Mouse (Mus musculus): Measurements from ENCODE around the gene Hspb7. TPM values are rescaled to one million over a fixed set of nuclear protein-coding genes. Genes with fewer than 3 reads are reported as not detected.

Gene Hspb7
- total RNA-seq, 1 experiment from 2014 or later, result not detected

DNA sequence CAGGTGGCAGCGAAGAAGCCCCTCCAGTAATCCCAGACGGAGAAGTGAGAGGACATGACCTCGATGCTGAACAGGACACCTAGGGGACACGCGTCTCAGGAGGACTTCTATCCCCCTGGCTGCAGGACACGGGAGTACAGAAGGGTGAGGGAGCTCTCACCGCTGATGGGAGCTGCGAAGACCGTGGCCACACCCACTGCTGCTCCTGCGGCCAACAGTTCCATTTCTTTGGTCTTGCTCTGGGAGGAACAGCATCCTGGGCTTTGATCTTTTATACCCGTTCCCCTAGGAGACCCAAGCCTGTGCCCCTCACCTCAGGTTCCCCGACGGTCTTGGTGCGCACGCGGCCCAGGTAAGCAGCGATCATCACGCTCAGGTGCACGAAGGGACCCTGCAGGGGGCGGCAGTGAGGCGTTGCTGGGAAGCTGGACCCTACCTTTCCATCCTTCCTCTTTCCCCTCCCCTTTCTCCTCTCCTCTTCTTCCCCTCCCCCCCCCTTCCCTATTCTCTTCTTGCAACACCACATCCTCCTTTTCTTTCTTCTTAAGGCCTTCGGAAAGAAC lies 9.1 kb upstream of the Hspb7 start:
- ATAC-seq (ENCODE audit: extremely low read depth, insufficient number of reproducible peaks, low FRiP score, poor library complexity, severe bottlenecking), result no peak

DNA sequence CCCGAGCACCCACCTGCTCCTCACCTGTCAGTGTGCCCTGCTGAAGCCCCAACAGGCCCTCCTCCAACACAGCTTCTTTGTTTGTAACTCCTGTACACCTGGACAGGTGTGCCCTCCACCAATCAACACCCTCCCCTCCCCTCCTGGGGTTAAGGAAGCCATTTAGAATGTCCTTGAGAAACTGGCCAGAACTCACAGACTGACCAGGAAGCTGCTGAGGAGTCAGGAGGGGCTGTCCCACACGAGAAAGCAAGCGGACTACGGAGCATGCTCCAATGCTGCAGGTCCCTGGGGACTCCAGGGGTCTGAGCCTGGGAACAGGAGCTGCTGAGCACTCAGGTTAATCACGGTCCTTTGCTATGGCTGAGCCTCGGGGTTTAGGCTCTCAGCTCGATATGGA lies 4.7 kb upstream of the Hspb7 start, which contains the start of gene Clcnkb:
TSS of gene Clcnkb (minus strand) at position 91 of the 400 bp plus-strand sequence.
- no peak for ATAC-seq (ENCODE audit: extremely low read depth, insufficient number of reproducible peaks, low FRiP score, poor library complexity, severe bottlenecking)

DNA sequence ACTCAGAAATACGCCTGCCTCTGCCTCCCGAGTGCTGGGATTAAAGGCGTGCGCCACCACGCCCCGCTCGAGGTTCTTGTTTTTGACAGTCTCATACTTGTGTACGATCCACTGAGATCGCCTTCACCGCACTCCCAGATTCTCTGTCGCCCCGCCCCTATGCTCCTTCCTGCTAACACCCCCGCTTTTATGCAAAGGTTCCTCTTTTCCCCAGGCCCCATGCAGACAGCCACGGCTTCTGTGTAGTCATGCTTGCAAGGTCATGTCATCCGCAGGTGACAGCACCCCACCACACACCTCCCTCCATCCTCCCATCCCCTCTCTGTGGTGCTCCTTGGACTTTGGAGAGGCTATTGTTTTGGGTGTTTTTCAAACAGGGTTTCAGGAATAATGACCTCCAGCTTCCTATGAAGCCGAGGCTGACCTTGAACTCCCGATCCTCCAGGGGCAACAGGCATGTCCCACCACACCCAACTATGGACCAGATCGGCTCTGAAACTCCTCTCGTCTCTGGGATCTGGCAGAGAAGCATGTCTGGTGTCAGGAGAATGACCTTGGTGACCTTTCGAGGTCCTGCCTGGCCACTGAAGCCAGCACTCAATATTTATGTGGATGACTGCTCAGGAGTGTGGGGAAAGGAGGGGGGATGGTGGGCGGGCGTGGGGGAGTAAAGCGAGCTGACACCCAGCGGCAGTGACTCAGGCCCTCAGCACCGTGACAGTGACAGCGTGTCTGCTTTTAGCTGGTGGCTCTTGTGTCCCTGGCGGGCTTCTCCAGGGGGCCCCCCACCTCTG lies 984 bp upstream of the Hspb7 start:
- peak; percentile 83 for ATAC-seq (ENCODE audit: extremely low read depth, insufficient number of reproducible peaks, low FRiP score, poor library complexity, severe bottlenecking)

DNA sequence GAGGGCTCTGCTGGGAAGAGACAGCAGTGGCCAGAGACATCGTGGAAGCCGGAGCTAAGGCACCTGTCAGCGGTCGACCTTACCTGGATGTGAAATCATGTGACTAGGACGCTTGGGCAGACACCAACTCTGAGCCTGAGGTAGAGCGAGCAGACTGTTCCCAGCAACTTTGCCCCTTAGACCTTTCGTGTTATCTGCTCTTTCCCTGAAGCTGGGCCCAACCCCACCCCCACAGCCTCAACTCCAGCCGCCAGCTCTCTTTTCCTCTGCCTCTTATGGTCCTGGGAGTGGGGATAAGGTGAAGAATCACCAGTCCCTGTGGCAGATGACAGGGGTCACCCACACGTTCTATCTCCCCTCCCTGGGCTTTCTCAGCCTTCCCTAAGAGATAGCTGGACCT lies 307 bp downstream of the Hspb7 start:
- no peak for ATAC-seq (ENCODE audit: extremely low read depth, insufficient number of reproducible peaks, low FRiP score, poor library complexity, severe bottlenecking)

DNA sequence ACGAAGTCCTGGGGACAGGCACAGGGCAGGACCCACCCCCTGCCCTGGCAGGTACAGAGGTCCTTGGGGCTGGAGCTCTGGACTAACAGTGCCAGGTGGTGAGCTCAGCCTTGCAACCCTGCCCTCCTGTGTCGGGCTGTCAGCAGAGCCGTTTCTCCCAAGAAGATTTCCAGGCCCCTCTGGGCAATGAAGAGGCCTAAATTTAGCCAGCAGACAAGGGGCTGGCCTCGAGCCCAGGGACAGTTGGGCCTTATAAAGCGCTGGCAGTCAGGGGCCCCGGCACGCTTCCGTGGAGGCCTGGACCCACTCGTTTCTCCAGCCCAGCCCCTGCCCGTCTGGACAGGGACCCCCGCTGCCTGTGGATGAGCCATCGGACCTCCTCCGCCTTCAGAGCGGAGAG lies 844 bp downstream of the Hspb7 start:
- no peak for ATAC-seq (ENCODE audit: extremely low read depth, insufficient number of reproducible peaks, low FRiP score, poor library complexity, severe bottlenecking)

DNA sequence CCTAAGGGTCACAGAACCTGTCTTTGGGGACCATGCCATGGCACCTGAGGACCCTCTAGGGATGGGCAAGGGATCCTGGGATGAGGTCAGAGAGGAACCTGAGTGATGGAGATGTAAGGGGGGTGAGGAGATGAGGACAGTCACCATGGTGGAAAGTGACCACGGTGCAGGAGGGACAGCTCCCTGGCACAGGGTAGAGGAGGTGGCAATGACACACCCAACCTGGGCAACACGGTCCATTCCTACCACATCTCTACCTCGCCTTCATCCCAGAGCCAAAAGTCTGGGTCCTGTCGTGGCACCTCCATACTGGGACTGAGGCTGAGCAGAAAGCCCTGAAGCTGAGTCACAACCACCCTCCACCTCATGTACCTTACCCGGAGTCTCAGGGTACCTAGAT lies 2.3 kb downstream of the Hspb7 start:
- no peak for ATAC-seq (ENCODE audit: extremely low read depth, insufficient number of reproducible peaks, low FRiP score, poor library complexity, severe bottlenecking)

DNA sequence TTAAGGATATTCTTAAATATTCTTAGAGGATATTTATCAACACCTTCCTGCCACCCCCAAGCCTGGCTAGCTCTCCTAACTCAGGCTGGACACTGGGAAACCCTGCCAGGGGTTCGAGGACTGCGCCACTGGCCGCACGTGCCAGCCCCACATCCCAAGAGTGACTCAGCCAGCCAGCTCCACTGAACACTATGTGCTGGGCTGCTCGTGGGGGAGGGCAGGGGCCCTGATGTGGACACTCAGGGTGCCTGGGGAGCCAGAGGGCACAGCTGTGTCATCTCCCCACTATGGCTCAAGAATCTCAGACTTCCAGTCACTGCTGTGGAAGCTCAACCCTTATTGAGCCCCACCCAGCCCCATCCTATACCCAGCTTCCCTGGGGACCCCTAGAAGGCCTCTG lies 2.7 kb downstream of the Hspb7 start:
- no peak for ATAC-seq (ENCODE audit: extremely low read depth, insufficient number of reproducible peaks, low FRiP score, poor library complexity, severe bottlenecking)

DNA sequence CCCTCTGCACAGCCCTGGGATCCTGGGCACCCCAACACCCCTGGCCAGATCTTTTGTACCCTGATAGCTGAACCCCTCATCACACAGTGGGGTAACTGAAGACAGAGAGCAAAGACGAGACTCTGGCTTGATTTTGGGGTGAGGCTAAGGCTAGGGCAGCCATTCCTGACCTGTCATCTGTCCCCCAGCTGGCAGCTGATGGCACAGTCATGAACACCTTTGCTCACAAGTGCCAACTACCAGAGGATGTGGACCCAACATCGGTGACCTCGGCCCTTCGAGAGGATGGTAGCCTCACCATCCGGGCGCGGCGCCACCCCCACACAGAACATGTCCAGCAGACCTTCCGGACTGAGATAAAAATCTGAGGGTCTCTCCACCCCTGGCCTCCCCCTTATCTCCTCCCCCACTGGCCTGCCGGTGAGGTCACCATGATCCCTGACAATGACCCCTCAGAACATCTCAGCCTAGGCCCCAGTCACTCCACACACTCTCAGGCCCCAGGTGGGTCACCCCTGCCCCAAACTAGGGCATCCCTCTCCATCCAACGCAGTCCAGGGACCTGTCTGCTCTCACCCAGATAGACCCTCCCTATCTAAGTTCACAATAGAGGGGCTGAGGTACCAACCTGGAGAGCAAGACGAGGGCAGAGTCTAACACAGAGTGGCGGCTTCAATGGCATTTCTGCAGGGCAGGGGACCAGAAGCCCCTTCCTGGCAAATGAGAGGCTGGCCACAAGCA lies 3.3 kb downstream of the Hspb7 start:
- ATAC-seq (ENCODE audit: extremely low read depth, insufficient number of reproducible peaks, low FRiP score, poor library complexity, severe bottlenecking), result no peak

DNA sequence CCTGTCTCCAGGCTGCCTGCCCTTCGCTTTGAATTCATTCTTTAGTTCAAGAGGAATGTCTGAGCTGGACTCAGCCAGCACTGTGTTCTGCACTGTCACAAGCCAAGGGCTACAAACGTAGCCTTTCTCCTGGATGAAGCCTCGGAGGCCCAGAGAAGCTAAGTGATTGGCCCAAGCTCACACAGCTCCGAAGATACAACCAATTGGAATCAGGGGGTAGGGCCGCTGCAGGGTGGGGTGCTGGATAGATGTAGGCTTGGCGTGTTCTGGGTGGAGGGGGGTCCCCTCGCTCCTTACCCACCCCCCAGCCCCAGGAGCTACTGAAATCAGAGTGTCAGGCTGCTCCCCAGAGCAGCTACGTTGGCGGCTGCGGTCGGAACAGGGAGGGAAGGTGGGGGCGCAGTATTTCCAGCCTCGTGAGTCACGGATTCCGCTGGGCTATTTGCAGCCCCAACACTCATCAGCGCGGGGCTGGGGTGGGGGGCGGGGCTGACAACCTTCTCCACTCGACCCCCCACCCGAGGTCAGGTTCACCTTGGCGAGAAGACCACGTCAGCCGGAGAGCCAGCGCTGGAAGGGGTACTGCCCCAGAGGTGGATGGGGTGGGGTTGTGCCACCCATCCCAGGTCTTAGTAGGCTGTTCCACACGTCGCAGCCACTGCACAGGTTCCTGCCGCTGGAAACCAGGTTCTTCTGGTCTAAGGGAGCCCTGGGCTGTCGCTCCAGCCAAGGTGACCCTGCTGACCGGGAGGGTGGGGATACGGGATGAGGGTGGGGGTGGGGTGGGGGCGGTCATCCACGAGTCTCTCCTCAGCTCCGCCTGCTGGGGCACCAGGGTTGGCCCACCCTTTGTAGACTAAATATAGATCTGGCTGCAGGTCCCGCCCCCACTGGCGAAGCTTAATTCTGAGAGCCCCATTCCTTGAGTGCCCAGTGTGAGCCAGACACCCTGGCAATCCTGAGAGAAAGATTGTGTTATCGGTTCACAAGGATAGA lies 5.2 kb downstream of the Hspb7 start:
- peak; percentile 31; the same call in 1 of the 2 replicates for ATAC-seq (ENCODE audit: extremely low read depth, insufficient number of reproducible peaks, low FRiP score, poor library complexity, severe bottlenecking)

DNA sequence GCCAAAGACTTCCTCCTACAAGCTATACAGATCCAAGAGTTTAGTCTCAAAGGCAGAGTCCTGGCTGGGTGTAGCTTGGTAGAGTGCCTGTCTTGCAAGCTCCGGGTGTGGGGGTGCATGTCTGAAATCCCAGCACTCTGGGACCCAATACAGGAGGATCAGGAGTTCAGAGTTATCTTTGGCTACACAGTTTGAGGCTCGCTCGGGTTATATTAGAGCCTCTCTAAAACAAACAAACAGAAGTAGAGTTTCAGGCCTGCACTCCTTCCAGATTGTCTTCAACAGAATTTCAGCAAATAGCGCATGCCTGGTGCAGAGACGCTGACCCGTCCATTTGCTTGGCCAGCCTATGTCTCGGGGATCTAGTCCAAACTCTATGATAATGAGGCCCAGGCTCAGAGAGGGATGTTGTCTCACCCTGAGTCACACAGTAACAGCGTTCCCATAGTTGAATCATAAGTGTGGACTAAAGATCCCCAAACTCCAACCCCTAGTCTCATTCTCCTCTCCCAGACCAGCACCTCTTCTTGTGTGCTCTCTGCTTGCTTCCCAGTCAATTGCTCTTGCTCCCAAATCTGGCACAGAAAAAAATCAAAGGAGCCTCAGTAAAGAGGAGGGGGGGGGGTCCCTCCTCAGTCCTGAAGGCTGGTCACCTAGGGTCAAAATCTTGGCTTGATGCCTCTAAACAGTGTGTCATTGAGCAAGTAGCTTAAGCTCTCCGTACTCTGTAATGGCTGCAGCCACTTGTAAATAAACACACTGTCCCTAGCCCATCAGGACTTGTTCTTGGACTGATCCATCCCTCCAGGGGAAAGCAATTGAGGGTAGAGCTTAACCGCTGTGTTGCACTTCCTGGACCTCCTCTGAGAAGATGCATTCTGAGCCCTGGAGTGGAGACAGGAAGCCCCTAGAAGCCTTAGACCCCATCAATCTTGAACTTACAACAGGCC lies 6.5 kb downstream of the Hspb7 start:
- no peak for ATAC-seq (ENCODE audit: extremely low read depth, insufficient number of reproducible peaks, low FRiP score, poor library complexity, severe bottlenecking)

DNA sequence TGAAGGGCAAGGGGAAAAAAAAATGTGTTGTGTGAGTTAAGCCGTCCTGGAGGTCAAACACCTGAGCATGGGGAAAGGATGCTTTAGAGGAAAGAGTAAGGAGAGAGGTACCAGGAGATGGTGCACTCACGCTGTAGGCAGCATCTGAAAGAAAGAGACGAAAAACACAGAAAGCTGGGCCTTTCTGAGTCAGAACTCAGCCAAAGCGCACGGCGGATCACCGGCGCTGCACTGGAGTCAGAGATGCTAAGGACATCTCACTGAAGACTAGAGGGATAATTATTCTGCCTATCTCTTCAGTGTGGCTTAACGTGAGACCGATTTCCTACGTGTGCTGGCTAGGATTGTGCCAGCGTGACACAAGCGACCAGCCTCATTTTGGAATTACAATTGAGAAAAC lies 7.3 kb downstream of the Hspb7 start:
- no peak for ATAC-seq (ENCODE audit: extremely low read depth, insufficient number of reproducible peaks, low FRiP score, poor library complexity, severe bottlenecking)

DNA sequence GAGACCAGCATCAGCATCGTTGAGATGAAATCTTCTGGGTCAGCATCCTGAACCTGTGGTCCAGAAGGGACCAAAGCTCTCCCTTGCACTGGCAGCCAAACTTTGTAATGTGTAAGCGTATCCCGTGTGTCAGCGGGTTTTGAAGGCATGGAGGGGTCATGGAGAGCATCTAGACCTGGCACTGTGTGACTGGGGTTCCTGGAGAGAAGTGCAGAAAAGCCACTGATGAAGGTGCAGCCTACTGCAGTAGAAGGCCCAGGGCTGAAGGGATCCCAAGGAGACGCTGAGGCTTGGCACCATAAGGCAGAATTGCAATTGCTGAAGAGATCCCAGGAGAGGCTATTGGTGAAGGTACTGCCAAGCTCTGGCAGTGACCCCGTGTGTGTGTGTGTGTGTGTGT lies 8.8 kb downstream of the Hspb7 start:
- no peak for ATAC-seq (ENCODE audit: extremely low read depth, insufficient number of reproducible peaks, low FRiP score, poor library complexity, severe bottlenecking)

DNA sequence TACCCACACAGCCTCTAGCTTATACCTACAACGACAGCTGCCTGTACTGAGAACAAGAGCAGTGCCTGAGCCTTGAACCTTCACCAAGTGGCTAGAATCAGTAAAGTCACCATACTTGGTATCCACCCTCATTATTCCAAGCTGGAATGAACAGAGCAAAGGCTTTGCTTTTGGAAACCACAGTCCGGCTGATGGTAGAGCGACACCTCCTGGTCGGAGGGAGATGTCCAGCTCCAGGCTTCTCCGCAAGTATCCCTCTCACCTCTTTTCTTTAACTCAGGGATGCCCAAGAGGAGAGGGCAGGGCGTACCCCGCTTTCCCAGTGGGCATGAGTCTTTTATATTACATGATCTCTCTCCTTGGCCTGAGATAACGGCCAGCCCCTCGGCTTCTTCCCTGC lies 9.3 kb downstream of the Hspb7 start:
- no peak for ATAC-seq (ENCODE audit: extremely low read depth, insufficient number of reproducible peaks, low FRiP score, poor library complexity, severe bottlenecking)

DNA sequence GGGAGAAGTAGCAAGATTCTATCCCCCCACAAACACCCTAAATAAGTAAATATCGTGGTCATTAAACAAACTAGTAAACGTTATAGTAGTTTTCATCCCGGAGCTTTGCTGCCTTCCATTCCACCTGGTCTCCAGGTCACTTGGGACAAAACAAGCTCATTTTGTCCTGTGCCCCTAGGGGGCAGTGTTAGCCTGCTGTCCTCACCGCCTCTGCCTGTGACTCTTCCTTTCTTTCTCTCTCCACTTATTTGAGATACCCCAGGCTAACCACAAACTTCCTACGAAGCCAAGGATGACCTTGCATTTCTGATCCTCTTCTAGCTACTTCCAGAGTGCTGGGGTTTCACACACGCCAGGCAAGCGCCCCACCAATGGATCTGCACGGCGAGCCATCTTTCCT lies 10.4 kb downstream of the Hspb7 start:
- peak; percentile 71 for ATAC-seq (ENCODE audit: extremely low read depth, insufficient number of reproducible peaks, low FRiP score, poor library complexity, severe bottlenecking)

DNA sequence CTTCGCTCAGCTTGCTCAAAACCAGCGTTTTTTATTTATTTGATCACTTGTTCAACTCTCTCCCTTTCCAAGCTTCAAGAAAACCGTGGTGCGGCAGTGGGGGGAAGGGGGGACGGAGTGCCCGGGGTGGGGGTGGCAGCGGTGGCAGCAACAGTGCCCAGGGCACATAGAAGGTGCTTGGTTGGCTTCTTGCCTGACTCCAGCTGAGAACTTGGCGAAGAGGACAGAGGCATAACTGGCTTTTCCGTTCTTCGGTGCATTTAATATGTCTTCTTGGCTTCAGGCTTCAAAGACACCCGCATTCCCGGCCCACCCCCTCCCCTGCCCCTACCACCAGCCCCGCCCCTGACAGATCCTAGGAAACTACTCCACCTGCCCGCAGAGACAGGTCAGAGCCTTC lies 12.1 kb downstream of the Hspb7 start:
- no peak for ATAC-seq (ENCODE audit: extremely low read depth, insufficient number of reproducible peaks, low FRiP score, poor library complexity, severe bottlenecking)

DNA sequence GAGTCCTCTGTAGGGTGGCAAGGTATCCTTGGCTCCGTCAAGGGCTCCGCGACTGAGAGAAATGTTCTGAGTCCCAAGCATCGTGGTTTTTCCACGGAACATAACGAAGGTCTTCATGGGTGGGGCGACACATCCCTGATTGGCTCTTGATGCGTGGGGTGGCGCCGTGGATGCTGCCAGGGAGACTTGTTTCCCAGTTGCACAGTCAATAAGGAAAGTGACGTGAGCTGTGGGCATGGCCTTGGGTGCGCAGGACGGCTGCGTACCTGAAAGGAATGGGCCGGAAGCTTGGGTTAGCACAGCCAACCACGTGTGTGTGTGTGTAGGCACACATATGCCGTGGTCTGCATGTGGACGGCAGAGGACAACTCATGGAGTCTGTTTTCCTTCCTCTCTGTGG lies 12.6 kb downstream of the Hspb7 start:
- ATAC-seq (ENCODE audit: extremely low read depth, insufficient number of reproducible peaks, low FRiP score, poor library complexity, severe bottlenecking), result no peak

DNA sequence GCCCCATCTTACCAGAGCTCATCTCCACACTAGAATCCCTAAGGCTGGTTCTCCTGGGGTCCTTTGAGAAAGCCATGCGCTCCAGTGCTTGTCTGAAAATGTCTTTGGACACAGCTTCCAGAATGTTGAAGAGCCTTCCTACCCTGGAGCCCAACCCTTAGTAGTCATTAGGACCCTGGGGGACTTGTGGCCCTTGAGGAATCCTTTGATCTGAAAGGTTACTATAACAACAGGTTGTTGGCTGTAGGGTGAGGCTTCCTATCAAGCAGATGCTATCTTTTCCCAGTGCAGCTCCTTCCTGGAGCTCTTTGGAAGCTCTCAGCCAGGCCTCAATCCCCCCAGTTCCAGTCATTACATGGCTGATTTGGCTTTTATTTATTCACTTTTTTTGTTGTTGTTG lies 15.4 kb downstream of the Hspb7 start, which contains the start of gene Srarp:
TSS of gene Srarp (minus strand) at position 132 of the 400 bp plus-strand sequence.
- ATAC-seq (ENCODE audit: extremely low read depth, insufficient number of reproducible peaks, low FRiP score, poor library complexity, severe bottlenecking), result no peak
